Mouse (Mus musculus) kidney, adult 8-10 months (tissue): ENCODE results near the gene Rimklb.
A peak's percentile ranks its signal among the peaks of the same experiment; 100 is the strongest.
"Not testable (repeated sequence)": the region's sequence is repeated elsewhere in the genome, so short reads cannot be mapped to it uniquely, and the experiment has no call there.

Experiments used
- DNase-seq, 2 experiments: peaks; one replicate each; pipeline ENCODE4 v3.0.0; 2022

Rimklb gene

DNA sequence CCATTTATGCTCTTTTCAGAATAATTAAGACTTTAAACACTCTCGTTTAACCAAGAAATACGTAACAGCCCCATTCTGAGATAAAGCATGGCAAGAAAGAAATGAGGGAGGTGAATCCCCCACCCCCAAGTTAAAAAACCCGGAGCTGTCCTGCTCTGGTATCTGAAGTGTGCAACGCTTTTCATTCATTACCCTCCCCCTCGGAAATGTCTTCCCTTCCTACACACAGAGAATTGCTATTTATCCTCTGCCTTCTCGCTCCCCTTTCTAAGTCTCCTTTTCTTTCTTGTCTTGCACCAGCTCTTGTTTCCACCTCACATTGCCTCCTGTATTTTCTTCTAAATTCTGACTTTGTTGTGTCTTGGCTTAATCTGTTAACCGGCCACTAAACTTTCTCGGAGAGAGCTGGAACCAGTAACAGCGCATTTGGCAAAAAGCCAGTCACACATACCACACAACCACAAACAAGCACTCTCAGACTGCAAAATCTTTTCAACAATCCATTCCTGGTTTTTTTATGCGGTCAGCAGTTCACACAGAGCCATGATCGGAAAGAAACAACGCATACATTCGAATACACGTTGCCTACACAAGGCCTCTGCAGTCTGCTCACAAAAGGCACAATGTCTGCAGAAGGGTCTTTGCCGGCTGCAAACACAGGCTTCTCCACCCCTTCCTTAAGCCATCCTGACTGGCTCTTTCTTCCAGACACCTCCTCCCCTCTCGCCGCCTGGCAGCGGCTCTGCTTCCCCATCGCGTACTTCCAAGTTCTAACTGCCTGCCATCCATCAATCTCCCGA, 3.3 kb downstream of the Rimklb start:
- no peak for DNase-seq

DNA sequence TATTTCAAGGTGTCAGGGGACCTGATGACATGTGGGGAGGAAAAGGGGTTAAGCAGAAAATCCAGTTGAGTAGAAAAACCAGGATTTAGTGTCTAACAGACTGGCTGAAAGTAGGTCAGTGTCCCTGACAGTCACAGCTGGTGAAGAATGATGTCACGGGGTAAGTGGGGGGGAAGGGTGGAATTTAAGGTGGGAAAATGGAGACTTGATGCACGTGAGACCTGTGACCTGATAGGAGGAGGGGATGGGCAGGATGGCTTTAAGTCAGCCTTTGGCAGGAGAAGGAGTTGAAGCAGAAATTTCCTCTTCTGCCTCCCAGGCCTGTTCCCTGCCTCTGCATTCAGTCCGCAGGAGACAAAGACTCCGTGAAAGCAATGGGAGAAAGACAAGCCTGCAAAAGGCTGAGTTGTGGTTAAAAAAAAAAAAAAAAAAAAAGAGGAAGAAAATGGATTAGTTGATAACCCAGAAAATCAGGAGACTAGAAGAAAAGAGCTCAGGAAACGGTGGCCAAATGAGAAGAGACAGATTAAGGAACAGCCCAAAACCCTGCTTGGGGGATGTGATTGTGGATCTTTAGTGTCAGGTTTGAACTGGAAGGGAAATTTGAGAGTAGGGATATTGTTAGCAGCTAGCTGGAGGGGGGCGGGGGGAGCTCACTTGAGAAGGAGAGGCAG, 4.6 kb downstream of the Rimklb start:
- no peak for DNase-seq

DNA sequence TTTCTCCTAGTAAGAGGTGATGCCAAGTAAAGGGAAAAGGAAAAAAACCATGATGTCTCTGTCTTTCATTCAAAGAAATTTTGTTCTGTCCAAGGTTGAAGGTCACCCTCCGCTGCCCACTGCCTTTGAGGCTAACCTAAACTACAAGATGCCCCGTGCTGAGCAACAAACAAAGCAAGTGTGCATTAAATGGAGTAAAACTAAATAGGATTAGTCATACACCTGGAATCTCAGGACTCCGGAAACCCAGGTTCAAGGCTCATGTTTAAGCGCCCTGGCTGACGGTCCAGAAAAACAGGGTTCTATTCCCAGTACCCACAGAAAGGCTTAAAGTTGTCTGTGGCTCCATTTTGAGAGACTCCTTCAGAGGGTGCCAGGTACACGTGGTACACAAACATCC, 6.1 kb downstream of the Rimklb start:
- no peak for DNase-seq

DNA sequence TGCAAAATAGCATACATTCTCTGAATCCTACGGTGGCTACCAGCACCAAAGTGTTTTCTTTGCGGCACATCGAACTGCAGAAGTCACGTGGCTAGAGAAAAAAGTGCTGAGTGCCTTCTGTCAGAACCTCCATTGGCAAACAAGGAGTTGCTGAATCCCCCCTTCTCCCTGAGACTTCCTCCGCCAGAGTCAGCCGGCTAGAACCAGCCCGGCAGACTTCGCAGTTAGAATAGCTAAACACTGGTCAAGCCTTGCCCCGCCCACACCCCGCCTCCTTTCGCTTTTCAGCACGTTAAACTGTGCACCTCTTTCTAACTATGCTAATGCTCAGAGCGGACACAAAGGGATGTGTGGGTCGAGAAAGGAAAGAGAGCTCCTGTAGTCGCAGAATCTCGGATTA, 7.0 kb downstream of the Rimklb start:
- DNase-seq = peak; percentile 80 to 86

DNA sequence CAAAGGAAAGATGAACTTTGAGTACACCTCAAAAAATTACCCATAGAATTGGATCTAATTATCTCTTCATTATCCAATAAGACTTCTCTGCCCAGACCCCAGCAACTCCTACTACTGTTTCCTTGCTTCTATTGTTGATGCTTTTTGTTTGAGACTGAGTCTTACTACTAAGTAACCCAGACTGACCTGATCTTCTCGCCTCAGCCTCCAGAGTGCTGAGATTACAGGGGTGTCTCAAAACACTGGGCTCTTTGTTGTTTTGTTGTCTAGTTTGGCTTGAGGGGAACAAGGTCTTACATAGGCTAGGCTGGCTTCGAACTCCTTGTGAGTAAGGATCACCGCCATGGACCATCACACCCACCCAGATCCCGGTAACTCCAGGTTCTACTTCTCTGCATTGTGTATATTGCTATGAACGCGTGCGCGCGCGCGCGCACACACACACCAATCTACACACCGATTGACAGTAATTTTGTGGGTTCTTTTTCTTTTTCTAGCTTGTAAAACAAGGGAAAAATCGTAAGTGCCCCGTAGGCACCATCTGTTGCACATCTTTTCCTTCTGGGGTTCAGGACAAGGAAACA, 7.5 kb downstream of the Rimklb start:
- DNase-seq = no peak

DNA sequence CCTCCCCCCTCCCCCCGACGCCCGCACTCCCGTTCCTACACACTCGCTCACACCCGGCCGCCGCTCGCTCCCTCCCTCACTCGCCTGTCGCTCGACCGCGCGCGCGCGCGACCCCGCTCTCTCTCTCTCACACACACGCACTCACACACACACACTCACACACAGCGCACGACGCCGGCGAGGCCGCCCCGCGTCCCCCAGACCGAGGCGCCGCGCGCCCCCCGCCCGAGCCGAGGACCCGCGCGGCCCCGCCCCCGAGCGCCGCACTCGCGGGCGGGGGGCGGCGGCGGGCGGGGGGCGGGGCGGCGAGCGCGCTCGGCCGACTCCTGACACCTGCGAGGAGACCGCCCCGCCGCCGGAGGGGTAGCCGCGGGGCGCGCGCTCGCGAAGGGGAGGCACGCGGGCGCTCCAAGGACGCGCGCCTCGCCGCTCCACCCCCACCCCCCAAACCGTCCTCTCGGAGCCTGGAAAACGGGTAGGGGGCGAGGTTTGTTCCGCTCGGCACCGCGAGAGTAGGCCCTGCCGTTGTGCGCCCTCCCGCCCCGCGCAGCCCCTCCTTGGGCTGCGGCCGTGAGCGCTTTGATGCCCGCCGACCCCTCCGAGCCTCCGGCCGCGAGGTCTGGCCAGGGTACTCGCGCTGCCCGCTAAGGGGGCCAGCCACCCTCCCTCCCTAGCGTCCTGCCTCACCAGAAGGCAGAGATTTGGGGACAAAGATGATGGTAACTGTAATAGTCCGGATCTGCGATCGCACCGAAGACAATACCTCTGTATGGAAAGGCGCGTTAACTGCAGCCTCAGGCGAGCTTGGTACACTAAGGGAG, 12.1 kb downstream of the Rimklb start:
- no peak for DNase-seq

DNA sequence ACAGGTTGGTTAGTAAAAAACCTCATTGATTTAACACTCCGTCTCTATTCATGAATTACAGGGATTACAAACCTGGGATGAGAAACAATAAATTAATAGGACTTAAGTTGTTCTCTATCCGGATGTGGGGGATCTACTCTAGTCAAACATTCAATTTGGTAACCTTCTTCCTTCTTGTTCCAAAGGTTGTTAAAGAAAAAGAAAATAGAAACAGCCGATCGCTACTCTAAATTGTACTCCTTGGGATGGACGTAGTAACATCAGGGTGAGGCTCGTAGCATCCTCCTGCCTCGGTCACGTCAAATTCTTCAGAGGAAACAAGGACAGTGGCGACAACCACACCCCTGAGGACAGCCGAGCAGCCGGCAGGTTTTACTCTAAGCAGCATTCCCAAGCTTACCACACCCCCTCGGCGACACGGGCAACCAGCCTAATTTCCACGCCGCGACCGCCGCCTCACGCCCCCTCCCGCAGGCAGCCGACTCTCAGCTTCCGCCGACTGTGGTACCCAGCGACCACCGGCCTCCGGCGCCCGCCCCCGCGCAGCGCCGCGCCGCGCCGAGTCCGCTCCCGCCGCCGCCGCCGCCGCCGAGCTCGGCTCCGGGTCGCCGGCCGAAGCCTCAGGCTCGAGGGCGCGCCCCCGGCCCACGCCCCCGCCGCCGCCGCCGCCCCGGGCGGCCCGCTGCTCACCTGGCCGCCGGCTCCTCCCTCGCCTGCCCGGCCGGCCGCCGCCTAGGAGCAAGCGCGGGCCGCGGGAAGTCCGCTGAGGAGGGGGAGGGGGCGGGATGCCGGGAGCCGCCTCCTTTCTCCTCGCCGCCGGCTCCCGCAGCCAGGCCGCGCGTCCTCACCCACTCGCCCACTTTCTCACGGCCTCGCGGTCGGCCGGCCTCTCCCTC, 12.9 kb downstream of the Rimklb start:
- DNase-seq = no peak

DNA sequence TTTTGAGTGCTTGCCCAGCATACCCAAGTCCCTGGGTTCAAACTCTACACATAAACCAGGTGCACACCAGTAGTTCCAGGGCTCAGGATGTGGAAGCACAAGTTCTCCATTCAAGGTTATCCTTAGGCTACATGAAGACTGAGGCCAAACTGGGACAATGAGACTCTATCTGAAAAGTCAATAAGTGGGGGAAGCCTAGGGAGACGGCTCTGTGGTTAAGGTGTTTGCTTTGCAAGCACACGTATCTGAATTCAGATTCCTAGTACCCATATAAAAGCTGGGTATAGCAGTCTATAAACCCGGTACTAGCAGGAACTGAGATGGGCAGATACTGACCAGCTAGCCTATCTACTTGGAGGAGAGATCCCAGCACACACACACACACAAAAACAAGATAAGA, 20.5 kb downstream of the Rimklb start:
- no peak for DNase-seq

DNA sequence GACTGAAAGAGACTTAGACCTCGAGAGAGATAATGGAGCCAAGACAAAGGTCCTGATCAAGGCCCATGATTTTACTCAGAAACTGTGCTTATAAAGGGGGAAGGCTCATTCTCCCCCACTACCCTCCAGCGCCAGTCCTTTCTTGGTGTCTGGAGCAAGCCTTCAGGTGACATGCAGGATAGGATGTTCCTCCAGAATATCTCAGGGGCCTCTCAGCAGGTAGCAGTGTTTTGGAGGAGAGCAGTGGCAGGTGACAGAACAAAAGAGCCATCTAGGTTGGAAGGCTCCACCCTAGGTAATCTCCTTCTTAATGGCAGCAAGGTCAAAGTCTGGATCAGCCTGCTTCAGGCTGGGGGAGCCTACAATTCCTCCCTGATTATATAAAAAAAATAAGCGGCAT, 27.1 kb downstream of the Rimklb start:
- DNase-seq = not testable (repeated sequence)

DNA sequence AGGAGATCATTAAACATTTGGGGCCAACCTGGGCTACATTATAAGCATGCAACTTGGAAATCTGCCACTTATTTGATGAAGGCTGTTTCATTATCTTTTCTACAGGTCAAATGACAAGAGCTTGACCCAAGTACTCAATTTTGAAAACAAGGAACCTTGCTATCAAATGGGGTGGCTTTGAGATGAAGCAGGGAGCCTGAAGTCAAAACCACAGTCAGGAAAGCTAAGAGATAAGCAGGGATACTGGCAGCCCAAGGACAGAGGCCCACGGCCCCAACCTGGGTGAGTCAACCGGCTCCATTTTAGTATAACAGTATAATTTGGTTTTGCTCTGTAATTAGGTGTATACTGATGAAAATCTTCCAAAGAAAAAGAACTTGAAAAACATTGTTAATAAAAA, 28.3 kb downstream of the Rimklb start:
- DNase-seq = no peak

DNA sequence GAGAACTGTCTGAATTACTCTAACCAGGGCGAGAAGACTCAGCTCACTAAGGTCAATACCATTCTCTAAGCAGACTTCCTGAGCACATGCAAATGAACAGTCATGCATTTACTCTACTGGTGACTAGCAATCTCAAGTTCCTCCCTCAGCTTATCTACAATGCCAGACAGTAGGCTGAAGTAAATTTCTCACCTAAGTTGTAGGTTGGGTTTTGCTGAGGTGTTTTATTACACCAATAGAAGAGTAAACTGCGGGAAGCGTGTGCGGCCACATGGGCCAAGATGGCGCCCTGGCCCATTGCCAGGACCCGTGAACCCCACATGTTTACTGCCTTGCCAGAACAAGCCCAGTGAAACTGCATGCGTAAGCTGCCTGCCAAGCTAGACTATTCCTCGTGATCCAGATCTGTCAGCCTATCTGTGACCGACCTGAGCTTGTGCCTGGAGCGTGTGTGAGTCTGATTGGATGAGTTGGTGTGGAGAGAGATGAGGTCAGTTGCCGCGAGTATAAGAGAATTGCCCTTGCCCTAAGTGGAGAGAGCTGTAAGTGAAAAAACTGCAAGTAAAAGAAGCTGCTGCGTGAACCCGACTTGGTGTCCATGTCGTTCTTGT, 29.4 kb downstream of the Rimklb start:
- DNase-seq = no peak

DNA sequence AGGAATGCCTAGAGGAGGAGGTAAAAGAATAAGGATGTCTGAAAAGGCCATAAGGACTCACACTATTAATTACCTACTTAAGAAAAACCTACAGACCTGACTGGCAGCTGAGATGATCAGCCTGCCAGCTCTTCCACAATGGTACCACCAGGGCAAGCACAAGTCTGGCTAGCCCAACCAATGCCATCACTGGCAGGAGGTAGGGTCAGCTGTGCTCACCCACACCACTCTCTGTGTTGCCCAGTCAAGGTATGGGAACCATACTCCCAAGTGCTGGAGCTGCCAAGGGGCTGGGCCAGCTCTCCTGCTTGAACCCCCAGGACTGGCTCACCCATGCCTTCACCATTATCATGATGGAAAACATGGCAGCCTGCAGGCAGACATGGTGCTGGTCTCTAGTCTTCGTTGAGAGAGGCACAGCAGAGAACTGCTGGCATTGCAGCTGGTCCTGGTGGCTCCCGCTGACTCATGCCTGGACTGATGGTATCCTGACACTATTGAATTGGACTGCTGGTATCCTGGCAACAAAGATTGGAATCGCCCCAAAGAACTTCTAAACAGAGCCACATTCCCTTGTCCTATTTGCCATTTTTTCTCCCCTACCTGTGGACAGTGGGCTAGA, 32.4 kb downstream of the Rimklb start:
- no peak for DNase-seq

DNA sequence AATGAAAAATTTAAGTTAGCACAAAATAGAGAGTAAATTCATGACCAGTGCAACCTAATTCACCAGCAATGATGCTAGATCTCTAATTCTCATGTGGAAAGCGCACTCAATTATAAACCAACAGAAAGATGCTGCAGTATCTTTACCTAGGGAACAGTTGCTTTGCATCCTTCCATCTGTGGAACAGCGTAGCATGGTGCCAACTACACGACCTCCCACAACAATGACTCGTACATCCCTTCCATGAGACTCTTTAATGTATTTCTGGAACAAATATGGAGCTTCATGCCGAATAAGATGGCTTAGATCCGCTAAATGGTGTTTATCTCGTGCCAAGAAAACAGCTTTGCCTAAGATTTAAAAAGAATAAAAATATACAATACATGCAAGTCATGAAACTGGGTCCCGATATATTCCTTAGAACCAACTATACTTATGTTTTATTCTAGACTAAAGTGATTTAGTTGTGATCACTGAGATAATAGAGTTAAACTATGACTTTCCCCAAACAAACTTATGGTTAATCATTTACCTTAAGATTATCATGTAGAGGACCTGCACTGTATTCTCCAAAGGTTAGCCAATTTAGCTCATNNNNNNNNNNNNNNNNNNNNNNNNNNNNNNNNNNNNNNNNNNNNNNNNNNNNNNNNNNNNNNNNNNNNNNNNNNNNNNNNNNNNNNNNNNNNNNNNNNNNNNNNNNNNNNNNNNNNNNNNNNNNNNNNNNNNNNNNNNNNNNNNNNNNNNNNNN, 39.4 kb downstream of the Rimklb start:
- no peak for DNase-seq

DNA sequence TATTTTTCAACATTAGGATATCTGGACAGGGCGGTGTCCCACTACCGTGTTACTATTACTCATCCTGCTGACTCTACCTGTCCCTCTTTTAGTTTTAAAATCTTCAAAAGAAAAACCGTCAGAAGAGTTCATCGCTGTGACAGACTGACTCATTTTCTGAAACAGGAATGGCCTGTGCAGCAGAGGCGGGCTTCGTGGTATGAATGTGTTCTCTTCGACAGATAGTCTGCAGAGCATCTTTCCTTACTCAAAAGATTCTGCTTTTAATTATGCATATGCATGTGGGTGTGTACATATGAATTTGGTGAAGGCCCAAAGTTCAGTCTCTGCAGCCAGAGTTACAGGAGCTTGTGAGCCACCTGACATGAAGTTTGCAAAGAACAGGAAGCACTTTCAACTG, 50.7 kb downstream of the Rimklb start:
- no peak for DNase-seq

DNA sequence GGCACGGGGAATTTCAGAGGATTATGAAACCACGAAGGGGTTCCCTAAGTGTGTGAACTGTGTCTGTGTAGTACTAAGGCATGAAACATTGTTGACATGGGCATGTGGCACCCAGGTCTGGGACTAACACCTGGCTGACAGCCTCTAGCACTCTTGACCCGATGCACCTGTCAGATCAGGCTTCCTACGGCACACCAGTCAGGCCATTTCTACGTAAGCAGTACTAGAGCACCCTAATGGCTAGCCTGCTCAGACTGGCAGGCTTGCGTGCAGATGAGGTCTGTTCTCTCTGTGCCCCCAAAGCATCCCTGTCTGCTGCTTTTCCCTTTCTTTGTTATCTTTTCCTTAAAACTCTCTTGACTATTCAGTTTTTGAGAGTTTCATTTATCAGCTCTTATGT, 53.3 kb downstream of the Rimklb start:
- no peak for DNase-seq

DNA sequence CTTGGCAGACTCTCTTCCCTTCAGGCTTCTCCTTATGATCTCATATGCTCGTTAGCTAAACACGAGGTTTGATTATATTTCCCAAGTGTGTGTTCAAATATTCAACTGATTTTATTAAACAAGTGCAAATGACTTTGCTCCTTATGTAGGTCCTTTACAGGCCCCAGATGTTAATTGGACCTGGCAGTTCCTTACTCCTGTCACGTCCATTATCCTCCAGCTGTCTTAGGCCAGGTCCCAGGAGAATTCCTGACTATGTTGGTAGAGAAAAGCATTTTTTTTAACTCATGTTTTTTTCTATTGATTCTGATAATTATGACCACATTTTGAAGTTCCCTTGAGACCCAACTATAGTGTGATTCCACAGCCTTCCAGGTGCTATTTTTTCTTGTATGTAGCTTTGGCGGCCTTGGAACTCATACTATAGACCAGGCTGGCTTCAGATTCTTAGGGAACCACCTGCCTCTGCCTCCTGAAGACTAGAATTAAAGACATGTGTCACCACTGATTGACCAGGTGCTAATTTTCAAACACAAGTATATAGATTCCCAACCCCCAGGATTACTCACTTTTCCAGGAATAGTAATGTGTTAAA, 57.8 kb downstream of the Rimklb start:
- DNase-seq = no peak

DNA sequence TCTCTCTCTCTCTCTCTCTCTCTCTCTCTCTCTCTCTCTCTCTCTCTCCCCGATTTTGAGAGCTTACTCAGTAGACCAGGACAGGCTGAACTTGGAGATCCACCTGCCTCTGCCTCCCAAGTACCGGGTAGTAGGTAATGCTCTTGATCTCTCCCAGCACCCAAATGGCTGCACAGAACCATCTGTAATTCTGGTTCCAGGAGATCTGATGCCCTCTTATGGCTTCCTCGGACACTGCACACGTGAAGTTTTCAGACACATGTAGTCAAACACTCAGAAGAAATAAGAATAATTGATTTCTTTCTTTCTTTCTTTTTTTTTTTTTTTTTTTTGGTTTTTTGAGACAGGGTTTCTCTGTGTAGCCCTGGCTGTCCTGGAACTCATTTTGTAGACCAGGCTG, 59.3 kb downstream of the Rimklb start:
- DNase-seq = no peak

DNA sequence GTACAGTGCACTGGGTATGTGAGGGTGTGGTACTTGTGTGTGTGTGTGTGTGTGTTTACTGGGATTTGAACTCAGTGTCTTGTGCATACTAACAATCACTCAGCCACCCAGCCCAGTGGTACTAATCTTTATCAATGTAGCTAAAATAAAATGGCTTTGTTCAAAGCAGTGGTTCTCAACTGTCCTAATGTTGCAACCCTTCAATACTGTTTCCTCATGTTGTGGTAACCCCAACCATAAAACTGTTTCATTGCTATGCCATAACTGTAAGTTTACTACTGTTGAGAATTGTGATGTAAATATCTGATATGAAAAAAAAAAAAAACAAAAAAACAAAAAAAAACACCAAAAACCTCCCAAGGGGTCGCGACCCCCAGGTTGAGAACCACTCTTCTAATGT, 63.3 kb downstream of the Rimklb start:
- no peak for DNase-seq

DNA sequence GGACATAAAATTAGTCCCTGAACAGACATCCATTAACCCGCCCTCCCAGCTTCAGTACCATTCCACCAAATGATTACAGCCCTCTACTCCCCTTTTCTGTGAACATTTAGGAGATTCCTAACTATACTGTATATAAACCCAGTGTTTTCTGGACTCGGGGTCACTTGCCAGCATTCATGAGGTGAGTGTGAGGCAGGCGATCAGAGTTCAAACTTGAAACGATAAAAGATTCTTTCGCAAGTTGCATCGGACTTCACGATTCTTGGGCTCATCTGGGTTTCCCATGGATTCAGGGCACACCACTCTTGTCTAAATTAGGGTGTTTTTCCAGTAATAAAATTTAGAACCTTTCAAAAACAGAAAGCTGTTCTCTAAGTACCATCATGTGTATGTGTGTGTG, 71.1 kb downstream of the Rimklb start:
- no peak for DNase-seq

DNA sequence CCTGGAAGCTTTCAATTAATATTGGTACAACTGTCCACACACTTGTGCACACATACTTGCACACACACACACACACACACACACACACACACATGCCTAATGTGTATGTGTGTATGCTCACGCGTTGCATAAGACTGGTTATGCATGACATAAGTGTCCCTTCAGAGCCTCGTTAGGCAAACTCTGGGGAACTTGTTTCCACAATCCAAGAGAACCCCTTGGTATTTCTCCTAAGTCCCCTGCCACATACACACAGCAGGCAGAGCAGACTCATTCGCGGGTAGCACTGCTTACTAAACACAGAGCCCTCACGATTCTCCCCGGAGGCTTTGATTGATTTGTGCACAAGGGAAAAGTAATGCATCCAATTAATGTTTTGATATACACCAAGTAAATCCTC, 81.5 kb downstream of the Rimklb start:
- DNase-seq = no peak
